Mouse (Mus musculus) brain, embryonic 18.5 days (tissue): ENCODE results near the gene Il12b.

Experiments used
- DNase-seq: peaks from one replicate; pipeline ENCODE4 v3.0.0-alpha.2; 2012; ENCODE audit warnings: low read depth, low spot score

The Il12b gene

DNA sequence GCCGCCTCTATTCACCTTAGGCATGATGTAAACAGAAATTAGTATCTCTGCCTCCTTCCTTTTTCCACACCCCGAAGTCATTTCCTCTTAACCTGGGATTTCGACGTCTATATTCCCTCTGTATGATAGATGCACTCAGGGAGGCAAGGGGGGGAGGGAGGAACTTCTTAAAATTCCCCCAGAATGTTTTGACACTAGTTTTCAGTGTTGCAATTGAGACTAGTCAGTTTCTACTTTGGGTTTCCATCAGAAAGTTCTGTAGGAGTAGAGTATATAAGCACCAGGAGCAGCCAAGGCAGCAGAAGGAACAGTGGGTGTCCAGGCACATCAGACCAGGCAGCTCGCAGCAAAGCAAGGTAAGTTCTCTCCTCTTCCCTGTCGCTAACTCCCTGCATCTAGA is at the start of gene Il12b:
TSS of gene Il12b (plus strand) at position 301 of the 400 bp plus-strand sequence.
- DNase-seq, result no peak

DNA sequence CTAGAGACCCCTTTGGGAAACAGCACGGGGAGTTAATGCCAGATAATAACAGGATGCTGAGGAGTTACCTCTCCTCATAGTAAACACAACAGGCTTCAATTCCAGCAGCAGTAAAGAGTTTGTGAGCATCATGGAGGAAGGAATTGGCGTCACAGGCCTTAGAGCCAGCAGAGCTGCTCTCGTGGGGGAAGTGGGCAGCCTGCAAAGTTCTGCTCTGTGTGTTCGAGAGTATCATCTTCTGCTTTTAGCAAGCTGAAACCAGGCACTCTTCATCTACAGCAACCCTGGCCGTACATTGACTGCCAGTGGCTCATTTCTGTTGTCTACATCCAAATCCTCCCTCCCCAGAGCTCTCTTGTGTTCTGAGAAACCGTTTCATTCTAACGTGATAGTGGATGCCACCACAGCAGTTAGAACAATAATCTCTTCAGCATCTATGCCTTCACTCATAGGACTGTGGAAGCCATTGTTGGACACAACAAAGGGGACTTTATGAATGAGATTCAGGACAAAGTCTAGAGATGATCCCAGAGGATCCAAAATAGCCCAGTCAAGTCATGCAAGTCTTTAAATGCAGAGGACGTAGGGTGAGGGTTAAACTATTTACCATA is 44.9 kb upstream of the Il12b start:
- no peak for DNase-seq

- no peak for DNase-seq
Measured at GRCm38 (mm10) chr11:44356171-44356570, 43.7 kb upstream of the Il12b start.

GRCm38 (mm10) chr11:44364536-44364935 is 35.3 kb upstream of the Il12b start:
- no peak for DNase-seq

DNA sequence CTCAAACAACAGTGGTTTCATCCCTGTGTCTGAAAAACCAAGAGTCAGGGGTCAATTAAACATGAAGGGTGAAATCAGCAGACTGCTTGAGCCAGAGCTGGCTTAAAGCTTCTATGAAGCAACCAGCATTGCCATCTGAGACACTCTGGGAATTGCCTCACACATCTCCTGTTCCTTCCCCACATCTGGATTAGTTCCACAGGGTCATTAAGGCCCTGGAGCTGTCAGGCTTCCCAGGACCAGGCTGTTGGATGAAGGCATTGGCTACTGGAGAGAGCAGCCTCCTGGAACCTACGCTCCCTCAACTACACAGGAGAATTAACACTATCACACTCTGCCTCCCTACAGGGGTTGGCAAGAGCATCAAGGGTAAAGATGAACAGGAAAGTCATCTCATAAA is 32.2 kb upstream of the Il12b start:
- no peak for DNase-seq

GRCm38 (mm10) chr11:44372856-44373255 is 27.0 kb upstream of the Il12b start:
- DNase-seq, result no peak

DNA sequence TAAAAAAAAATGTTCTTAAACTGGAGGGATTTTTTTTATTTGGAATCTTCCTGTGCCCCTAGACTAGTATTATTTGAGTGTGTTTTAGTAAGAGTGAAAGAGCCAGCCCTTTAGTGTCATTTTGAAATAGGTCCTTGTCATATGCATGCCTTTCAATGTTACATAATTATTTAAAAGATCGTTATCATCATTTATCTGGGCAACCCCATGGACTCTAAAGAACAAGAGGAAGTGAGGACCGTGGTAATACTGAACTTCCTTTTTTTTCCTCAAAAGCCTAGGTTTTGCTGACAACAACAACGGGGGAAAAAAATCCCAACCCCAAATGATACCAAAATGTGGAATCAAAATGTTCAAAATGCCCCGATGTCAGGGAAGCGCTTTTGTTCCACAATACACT is 22.0 kb upstream of the Il12b start:
- no peak for DNase-seq

GRCm38 (mm10) chr11:44380432-44381051 is 19.3 kb upstream of the Il12b start:
- no peak for DNase-seq

DNA sequence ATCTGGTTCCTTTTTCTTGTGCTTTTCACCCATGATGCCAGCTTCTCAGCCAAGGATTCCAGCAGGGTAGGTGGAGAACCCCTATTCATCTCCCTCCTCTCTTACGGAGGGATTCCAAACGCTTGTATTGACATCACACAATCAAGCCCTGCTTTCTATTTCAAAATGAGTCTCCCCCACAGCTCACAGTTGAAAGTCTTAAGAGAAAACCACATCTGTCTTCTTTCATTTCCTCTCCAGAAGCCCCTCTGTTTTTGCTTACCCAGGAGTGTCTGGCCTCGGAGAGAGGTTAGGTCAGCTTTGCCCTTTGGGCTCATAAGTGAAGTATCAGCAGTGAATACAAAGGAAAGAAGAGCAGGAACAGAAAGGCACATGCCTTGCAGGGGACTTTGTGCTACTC is 17.7 kb upstream of the Il12b start:
- DNase-seq, result no peak

GRCm38 (mm10) chr11:44387031-44387430 is 12.8 kb upstream of the Il12b start:
- DNase-seq, result no peak

GRCm38 (mm10) chr11:44389993-44390701 is 9.7 kb upstream of the Il12b start:
- DNase-seq, result no peak

DNA sequence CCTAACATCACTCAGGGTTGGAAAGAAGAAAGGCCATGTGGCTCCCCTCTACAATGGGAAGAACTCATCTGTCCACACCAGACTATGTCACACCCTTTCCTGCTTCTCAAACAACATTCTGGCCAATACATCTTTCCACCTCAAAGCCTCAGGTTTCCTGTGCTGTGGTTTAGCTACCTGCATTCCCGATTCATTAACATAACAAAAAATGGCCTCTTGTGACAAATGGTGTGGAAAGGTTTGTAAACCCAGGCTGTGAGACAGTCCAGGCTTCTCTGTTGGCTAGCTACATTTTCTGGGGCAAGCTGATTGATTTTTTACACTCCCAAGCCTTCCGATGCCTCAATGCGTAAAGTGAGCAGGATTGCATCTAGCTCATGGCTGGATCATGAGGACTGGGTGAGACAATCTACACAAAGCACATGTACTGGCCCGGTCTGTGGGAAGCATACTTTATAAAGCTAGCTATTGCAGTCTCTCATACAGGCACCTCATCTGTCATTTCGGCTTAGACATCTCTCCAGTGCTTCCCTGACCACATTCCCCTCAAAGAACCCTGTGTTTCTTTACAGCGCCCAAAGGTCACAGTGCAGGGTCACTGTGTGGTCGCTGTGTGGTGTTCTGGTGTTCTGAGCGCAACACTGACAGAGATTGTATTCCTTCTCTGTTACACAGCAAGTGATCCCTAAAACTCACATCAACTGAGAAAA is 6.6 kb upstream of the Il12b start:
- no peak for DNase-seq

GRCm38 (mm10) chr11:44395401-44395800 is 4.5 kb upstream of the Il12b start:
- no peak for DNase-seq

DNA sequence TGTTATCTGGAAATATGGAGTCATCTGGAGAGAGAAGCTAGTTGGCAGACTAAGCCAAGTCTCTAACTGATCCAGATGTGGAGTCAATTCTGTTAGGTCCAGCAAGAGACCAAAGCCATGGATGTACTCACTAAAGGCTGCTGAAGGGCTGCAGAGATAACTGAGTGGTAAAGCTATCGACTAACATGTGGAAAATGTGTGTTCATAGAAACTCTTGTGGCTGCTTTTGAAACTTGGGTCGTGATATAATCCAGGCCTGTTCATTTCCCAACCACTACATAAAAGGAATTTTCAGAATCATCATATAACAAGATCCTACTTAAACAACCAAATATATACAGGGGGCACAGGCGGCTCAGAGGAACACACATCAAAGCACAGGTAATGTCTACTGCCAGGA is 2.3 kb upstream of the Il12b start:
- DNase-seq, result no peak

- no peak for DNase-seq
Measured at GRCm38 (mm10) chr11:44398356-44398755, 1.5 kb upstream of the Il12b start.

DNA sequence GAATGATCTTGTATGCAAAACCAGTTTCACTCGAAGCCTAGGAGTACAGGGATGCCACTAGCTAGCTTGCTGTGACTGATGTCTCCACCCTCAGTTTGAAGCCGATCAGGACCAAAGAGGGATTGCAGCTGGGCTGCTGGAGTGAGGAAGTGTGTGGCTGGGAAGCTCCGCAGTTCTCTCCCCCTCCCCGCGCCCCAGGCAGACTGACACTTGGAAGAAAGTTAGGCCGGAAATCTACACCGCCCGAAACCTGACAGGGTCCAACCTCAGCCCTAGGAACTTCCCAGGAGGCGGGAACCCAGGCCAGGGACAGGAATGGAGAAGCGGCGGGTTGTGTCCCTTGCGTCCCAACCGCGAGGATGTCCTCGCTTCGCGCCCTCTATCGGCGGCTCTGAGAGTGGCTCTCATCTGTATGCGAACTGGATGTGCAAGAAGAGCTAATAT is 1.1 kb upstream of the Il12b start:
- DNase-seq, result no peak

- peak; percentile 45 for DNase-seq
Measured at GRCm38 (mm10) chr11:44401635-44402548, 2.0 kb downstream of the Il12b start.

GRCm38 (mm10) chr11:44405113-44405512 is 5.2 kb downstream of the Il12b start:
- DNase-seq, result no peak

DNA sequence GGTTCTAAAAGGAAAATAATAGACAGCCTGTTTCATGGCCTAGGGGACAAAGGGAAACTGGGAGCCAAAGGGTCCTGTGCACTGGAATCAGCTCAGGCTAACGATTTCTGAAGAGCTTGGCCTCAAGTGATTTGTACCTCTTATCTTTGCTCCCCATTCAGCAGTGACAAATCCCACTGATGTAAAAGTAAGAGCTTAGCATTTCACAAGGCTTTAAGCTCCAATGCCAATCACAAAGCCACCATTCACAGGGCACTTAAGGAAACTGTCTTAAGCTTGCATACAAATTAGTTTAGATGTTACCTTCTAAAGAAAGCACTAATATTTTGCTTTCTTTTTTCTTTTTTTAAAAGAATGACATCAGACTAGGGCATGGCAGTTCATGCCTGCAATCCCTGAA is 6.1 kb downstream of the Il12b start:
- DNase-seq, result no peak

DNA sequence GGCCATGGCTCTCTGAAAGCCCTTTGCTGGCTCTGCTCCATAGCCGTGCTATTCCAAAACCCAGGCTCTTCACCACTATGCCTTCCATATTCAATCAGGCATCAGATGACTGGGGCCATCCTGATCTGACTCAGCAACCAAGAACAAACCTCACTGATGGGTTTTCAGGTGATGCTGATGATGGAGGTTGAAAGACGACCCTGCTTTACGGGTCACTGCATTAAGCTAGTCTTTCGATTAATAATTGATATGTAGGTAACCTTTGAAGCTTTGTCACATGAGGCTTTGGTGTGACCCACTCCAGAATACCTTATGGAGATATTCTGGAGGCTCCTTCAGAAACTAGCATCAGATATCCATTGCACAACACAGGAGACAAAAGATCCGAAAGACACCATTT is 6.6 kb downstream of the Il12b start:
- no peak for DNase-seq

- DNase-seq, result no peak
Measured at GRCm38 (mm10) chr11:44408626-44409025, 8.8 kb downstream of the Il12b start.
